Mouse (Mus musculus): ENCODE data around the gene Cdk17.

DNA sequence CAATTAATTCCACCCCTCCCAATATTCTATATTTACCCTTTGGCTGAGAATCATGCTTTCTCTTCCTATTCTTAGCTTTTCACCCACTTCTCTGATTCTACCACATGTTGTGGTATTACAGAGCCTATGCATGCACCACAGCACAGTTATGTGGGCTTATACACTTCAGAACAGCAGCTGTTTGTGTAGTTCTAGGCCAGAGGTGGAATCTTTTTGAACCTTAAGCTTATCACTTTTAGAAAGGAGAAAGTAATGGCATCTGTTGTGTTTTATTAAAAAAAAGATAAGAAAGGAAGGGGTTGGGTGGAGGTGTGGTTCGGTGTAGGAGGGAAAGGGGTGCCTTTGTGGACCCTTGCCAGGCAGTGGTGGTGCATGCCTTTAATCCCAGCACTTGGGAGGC lies 16.1 kb upstream of the Cdk17 start:
- TF ChIP-seq CTCF (IDR thresholded peaks at IDR 0.05; ENCODE audit: low read depth, low read length), result no peak
- no peak for TF ChIP-seq POLR2A (IDR thresholded peaks at IDR 0.05; ENCODE audit: extremely low read depth, insufficient read depth, low read length)

All from liver, adult 2 months (tissue).